Comparison of ENCODE assay signal across 8 mouse cellular contexts in the genomic region with DNA sequence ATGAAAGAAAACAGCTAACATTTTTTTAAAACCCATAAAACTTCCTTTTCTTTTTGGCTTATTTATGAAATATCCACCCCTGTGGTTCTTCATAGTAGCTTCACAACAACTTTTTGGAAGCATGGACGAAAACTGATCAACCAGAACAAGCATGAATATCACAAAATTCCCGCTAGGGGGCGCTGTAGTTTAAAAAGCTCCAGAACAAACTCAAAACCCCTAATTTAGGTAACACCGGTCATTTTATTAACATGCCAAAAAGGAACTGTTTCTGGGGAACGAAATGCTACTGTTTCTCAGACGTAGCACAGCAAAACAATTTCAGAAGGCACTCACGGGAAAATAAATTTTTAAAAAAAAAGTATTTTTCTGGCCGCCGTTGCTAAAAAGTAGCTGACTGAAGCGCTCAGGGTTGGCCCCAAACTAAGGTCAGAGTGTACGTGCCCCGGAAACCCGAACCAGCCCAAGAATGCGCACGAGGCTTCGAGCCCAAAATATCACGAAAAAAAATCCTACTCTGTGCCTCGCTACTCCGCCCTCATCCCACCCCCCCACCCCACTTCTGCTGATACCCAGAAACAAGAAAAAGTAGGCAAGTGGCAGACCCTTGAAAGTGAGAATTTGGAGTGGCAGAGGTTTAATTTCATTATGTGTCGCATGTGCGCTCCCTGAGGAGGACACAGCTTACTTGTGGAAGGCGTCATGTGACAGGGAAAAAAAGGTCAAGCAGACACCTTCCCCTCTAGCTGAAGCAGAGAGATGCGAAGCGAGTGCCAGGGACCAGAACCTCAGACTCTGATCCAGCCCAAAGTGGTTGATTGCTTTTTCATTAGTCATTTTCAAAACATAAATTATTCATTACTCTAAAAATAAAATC. TPM values are rescaled to one million over a fixed set of nuclear protein-coding genes. Genes with fewer than 3 reads are reported as not detected.
DNase-seq lines count a peak whose midpoint lies in the region; ATAC-seq lines count a peak whose summit lies in the region.

No protein-coding gene starts in this region.

- H3K4me1 ChIP-seq in limb, embryonic 12.5 days (replicated peaks) = peaks cover 15% of the 10 kb centered on the region
- H3K4me1 ChIP-seq in midbrain, embryonic 11.5 days (ENCODE audit: control insufficient read depth, insufficient read depth, low read length) = 0 out of 2 replicates have a peak, but pooled peaks cover 7% of the 10 kb centered on the region

- no peaks in the 10 kb centered on the region for H3K36me3 ChIP-seq in limb, embryonic 12.5 days
- H3K36me3 ChIP-seq in midbrain, embryonic 11.5 days (ENCODE audit: control insufficient read depth, insufficient read depth, low read length) = no peaks in the 10 kb centered on the region

- H3K9ac ChIP-seq in limb, embryonic 12.5 days (replicated peaks) = no peak overlapping the region
- H3K9ac ChIP-seq in midbrain, embryonic 11.5 days (ENCODE audit: low read length) = no peak overlapping the region

- H3K27ac ChIP-seq in limb, embryonic 12.5 days = no peak overlapping the region
- H3K27ac ChIP-seq in midbrain, embryonic 11.5 days (ENCODE audit: low read depth, low read length) = no peak overlapping the region

- H3K4me3 ChIP-seq in limb, embryonic 12.5 days (replicated peaks) = peak overlapping the region; percentile 21
- H3K4me3 ChIP-seq in midbrain, embryonic 11.5 days (ENCODE audit: low read depth, low read length) = no peak overlapping the region

- no peaks in the 10 kb centered on the region; the same call in 1 of the 2 replicates for H3K27me3 ChIP-seq in limb, embryonic 12.5 days
- H3K27me3 ChIP-seq in midbrain, embryonic 11.5 days (ENCODE audit: control insufficient read depth, insufficient read depth, low read length) = no peaks in the 10 kb centered on the region

- H3K9me3 ChIP-seq in limb, embryonic 12.5 days = no peaks in the 10 kb centered on the region
- no peaks in the 10 kb centered on the region for H3K9me3 ChIP-seq in midbrain, embryonic 11.5 days (ENCODE audit: control insufficient read depth, low read length)

- intact Hi-C loops in gastrocnemius, postnatal 14 days (cut with DNase I; ENCODE audit: low total_unique reads) = loop anchor here (2.0 to 10.0 kb wide), 2 partner anchors 194 to 276 kb away; no protein-coding TSS in a partner anchor

- peak; percentile 42 for DNase-seq in right cerebral cortex, adult 18-20 months
- no peak for DNase-seq in right cerebral cortex, postnatal 25 days
- DNase-seq in cerebellum, postnatal 25 days = peak; percentile 67 to 83
- DNase-seq in gastrocnemius, postnatal 14 days = peak; percentile 59
- peak; percentile 85 for DNase-seq in hindlimb bud, embryonic 11.5 days (ENCODE audit: extremely low spot score, low read depth, low spot score)
- DNase-seq in midbrain, embryonic 11.5 days (ENCODE audit: low spot score, missing footprints) = peak; percentile 98
- peak; percentile 46 to 81 for DNase-seq in spleen, postnatal 4 days (ENCODE audit: low spot score in 2 of 2)

- WGBS in limb, embryonic 12.5 days = 12% methylated on average over 24 of the region's 24 CpGs
- 22% methylated on average over 24 of the region's 24 CpGs for WGBS in midbrain, embryonic 11.5 days

- no peak for ATAC-seq in limb, embryonic 12.5 days (ENCODE audit: insufficient number of reproducible peaks, insufficient read depth, low FRiP score, low TSS enrichment, low read depth)
- no peak for ATAC-seq in midbrain, embryonic 11.5 days (ENCODE audit: low FRiP score)

- H3K4me2 ChIP-seq in limb, embryonic 12.5 days = peak overlapping the region; percentile 55
- H3K4me2 ChIP-seq in midbrain, embryonic 11.5 days = peak overlapping the region; percentile 10; the same call in 1 of the 2 replicates

RNA-seq across cellular contexts. Expression of a gene that starts 27.7 kb away (rescaled TPM):
- total RNA-seq in gastrocnemius, postnatal 14 days (2021) = 1 to 10 TPM; 6.9 to 9.5 TPM
- 71.4 and 113 TPM in 2 replicates for polyA plus RNA-seq in limb, embryonic 12.5 days (2016; fragmentation: Nextera tagmentation; extraction: Ambion mirVana)
- polyA plus RNA-seq in midbrain, embryonic 11.5 days (2014; fragmentation: Nextera tagmentation; extraction: Ambion mirVana) = 186 and 217 TPM in 2 replicates
